Mouse (Mus musculus) liver, adult 2 months (tissue): ENCODE measurements around the gene Ccdc175. TPM values are rescaled to one million over a fixed set of nuclear protein-coding genes. Genes with fewer than 3 reads are reported as not detected.
A peak's percentile ranks its signal among the peaks of the same experiment; 100 is the strongest.

Experiments used
- DNase-seq: peaks from one replicate; pipeline ENCODE4 v3.0.0-alpha.2; 2011; ENCODE audit warnings: low read depth, low spot score; ENCODE audit errors: extremely low read depth
- H3K27ac ChIP-seq: fragments of 200-500 bp; replicated peaks from 2 replicates; pipeline ENCODE4 v1.5.1; 2012; ENCODE audit warnings: low read depth, mild to moderate bottlenecking, control low read depth, inconsistent platforms, low read length; ENCODE audit not compliant: insufficient read depth
- H3K27me3 ChIP-seq: fragments of 200-500 bp; 2 replicates; pipeline ENCODE4 v1.6.1; 2012; ENCODE audit warnings: mild to moderate bottlenecking, moderate library complexity, low read length, inconsistent platforms; ENCODE audit not compliant: control insufficient read depth, insufficient read depth
- H3K36me3 ChIP-seq: fragments of 200-500 bp; 2 replicates; pipeline ENCODE4 v1.6.1; 2012; ENCODE audit warnings: low read length, inconsistent platforms; ENCODE audit not compliant: control insufficient read depth, insufficient read depth
- H3K4me1 ChIP-seq: fragments of 200-500 bp; 2 replicates; pipeline ENCODE4 v1.6.1; 2011; ENCODE audit warnings: low read length; ENCODE audit not compliant: control insufficient read depth, insufficient read depth
- H3K4me3 ChIP-seq: fragments of 200-500 bp; 2 replicates; pipeline ENCODE4 v1.5.1; 2011; ENCODE audit warnings: low read depth, mild to moderate bottlenecking, control low read depth, low read length, moderate library complexity; ENCODE audit not compliant: insufficient read depth
- H3K79me2 ChIP-seq: fragments of 200-500 bp; 2 replicates; pipeline ENCODE4 v1.6.1; 2012; ENCODE audit warnings: inconsistent platforms, mild to moderate bottlenecking, low read length, moderate library complexity; ENCODE audit not compliant: control insufficient read depth, insufficient read depth
- H3K9ac ChIP-seq: fragments of 200-500 bp; 2 replicates; pipeline ENCODE4 v1.6.1; 2012; ENCODE audit warnings: low read depth, mild to moderate bottlenecking, control low read depth, inconsistent platforms, low read length
- CTCF ChIP-seq: fragments of 200-500 bp; IDR thresholded peaks from 2 replicates; pipeline ENCODE4 v1.5.1; 2011; ENCODE audit warnings: low read depth, low read length, control low read depth
- POLR2A ChIP-seq: fragments of 200-500 bp; IDR thresholded peaks from 2 replicates; pipeline ENCODE4 v1.6.1; 2011; ENCODE audit warnings: low read length, control low read depth; ENCODE audit not compliant: insufficient read depth; ENCODE audit errors: extremely low read depth
- WGBS: fragments of 180-500 bp; shearing (Covaris S2); methylation state at CpG from one replicate; pipeline ENCODE4 v1.1.7; 2018; 5-methylcytosine and 5-hydroxymethylcytosine counted together
- polyA plus RNA-seq: library from polyadenylated mRNA; depleted of rRNA; stranded (reverse); fragments of >200 nt; gene quantifications from 2 replicates; pipeline ENCODE4 v1.2.3, GENCODE M21; 2012
- total RNA-seq: library from RNA; depleted of rRNA; stranded (reverse); fragments of >200 nt; gene quantifications from 2 replicates; pipeline ENCODE4 v1.2.3, GENCODE M21; 2014

Gene Ccdc175
- total and polyA plus RNA-seq, 2 experiments = not detected

DNA sequence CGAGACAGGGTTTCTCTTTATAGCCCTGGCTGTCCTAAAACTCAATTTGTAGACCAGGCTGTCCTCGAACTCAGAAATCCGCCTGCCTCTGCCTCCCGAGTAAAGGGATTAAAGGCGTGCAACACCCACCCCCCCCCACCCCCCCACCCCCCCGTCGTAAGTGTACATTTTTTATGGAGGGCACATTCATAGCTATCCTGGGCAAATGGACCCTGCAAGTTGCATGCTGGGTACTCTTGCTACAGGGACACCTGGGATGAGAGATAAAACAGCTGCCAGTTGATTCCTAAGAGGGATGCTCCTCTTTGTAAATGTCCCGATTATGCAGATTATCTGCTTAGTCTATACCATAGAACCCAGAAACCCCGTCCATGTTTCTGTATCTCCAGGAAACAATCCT, 101.6 kb downstream of the Ccdc175 start:
- Histone ChIP-seq H3K27me3 (no peaks in the 10 kb centered on the region), H3K4me1 (peaks cover 10% of the 10 kb centered on the region; the same call in 1 of the 2 replicates), H3K79me2 (no peaks in the 10 kb centered on the region; the same call in 1 of the 2 replicates), H3K27ac (no peak overlapping the region), H3K36me3 (no peaks in the 10 kb centered on the region), H3K9ac (no peak overlapping the region), H3K4me3 (no peak overlapping the region)
- no peak for DNase-seq
- WGBS = 83% methylated on average over 9 of the region's 9 CpGs
- TF ChIP-seq POLR2A = no peak
- no peak for TF ChIP-seq CTCF

- Histone ChIP-seq H3K9ac (peak overlapping the region; percentile 56), H3K79me2 (no peaks in the 10 kb centered on the region), H3K27me3 (no peaks in the 10 kb centered on the region), H3K27ac (no peak overlapping the region), H3K36me3 (no peaks in the 10 kb centered on the region), H3K4me1 (peaks cover 10% of the 10 kb centered on the region; the same call in 1 of the 2 replicates), H3K4me3 (peak overlapping the region; percentile 47; the same call in 1 of the 2 replicates)
- WGBS = 29% methylated on average over 18 of the region's 18 CpGs
- peak; percentile 41 for DNase-seq
- TF ChIP-seq POLR2A (no peak), CTCF (no peak)
These were observed 102.5 kb downstream of the Ccdc175 start for GRCm38 (mm10) chr12:72082370-72082769.

DNA sequence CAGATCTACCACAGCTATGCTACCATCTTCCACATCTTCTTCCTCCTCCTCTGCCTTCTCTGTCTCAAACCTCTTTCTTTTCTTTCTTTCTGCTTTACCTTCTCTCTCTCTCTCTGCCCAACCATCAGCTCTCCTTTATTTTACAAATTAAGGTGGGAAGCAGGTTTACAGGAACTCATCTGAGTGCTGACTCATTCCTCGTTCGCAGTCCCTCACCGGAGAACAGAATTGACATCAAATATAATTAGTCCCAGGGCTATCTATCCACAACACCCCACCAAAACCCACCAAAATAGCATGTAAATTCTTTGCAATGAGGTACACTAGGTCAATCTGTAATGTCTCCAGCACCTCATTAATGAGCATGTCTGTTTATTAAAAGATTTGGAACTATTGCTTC, 102.9 kb downstream of the Ccdc175 start:
- Histone ChIP-seq H3K4me1 (peaks cover 10% of the 10 kb centered on the region; the same call in 1 of the 2 replicates), H3K9ac (no peak overlapping the region), H3K79me2 (no peaks in the 10 kb centered on the region), H3K27ac (no peak overlapping the region), H3K27me3 (no peaks in the 10 kb centered on the region), H3K36me3 (peaks cover 3% of the 10 kb centered on the region; the same call in 1 of the 2 replicates), H3K4me3 (no peak overlapping the region)
- DNase-seq = no peak
- WGBS = 88% methylated on average over 3 of the region's 3 CpGs
- TF ChIP-seq POLR2A (no peak), CTCF (no peak)

DNA sequence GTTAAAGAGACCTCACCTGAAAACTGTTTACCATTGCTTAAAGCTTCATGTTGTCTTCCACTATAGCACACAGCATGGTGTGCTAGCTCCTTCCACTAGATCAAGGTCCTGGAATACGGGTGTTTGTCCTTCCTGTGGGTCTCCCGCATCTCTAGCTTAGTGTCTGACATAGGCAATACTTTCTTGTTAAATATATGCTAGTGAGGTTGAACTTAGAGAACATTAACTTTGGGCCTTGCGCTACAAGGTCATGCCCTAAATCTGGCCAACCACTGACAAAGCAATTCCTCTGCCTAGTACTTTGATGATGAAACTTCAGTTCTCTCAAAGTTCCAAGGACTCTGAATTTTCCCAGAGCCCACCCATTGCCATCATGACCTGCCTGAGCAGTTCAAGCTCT, 106.6 kb downstream of the Ccdc175 start:
- Histone ChIP-seq H3K4me1 (peaks cover 4% of the 10 kb centered on the region; the same call in 1 of the 2 replicates), H3K27me3 (no peaks in the 10 kb centered on the region), H3K4me3 (no peak overlapping the region), H3K79me2 (no peaks in the 10 kb centered on the region), H3K27ac (no peak overlapping the region), H3K9ac (no peak overlapping the region), H3K36me3 (peaks cover 25% of the 10 kb centered on the region)
- WGBS = 17% methylated on average over 3 of the region's 3 CpGs
- TF ChIP-seq POLR2A (no peak), CTCF (no peak)
- DNase-seq = peak; percentile 77

GRCm38 (mm10) chr12:72070327-72071269, 114.2 kb downstream of the Ccdc175 start, which contains the start of gene Gpr135:
Gene Gpr135 (minus strand): TSS chr12:72071125.
- H3K4me3 ChIP-seq = peak within 1 kb of the TSS; percentile 53
- H3K79me2 ChIP-seq = no peaks in the 10 kb centered on the region
- peak within 1 kb of the TSS; percentile 15 for H3K9ac ChIP-seq
- DNase-seq = peak; percentile 52
- WGBS = 5% methylated on average over 94 of the region's 94 CpGs
- H3K27ac ChIP-seq = no peak within 1 kb of the TSS
- no peaks in the 10 kb centered on the region for H3K27me3 ChIP-seq
- peaks cover 15% of the 10 kb centered on the region for H3K36me3 ChIP-seq
- TF ChIP-seq POLR2A = no peak
- peak; percentile 88 for TF ChIP-seq CTCF
- peaks cover 4% of the 10 kb centered on the region; the same call in 1 of the 2 replicates for H3K4me1 ChIP-seq
